Mouse (Mus musculus): ENCODE data around the gene Naa80.

DNA sequence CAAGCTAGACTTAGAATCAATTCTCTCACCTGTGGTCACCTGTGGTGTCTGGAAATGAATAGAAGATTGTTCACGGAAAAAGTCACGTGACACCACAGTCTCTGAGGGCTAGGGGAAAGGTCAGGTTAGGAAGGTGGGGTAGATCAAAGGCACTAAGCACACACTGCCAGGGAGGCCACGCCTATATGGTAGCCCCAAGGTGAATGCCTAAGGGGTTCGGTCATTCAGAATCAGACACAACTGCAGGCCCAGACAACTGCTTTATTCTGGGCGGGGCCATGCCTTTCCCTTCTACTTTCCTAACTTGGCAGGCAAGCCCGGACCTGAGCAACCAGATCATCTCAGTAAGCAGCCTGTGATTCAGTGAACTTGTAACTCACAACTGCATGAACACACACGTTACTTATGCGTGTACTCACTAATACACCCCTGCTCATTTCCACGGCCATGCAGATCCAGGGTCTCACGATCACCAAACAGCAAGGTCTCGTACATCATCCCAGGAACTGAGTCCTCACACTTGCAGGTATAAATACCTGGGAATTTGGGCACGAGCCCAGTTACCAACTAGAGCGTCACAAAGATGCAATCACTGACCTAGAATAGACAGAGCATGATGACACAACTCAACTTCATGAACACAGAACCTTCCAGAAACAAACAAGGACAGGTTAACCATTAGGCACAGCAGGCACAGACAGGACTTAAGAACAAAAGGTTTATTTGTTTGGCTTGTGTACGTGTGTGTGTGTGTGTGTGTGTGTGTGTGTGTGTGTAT is 2.9 kb upstream of the Naa80 start:
- TF ChIP-seq GATA1 (IDR thresholded peaks at IDR 0.05; ENCODE audit: borderline replicate concordance, low read length) = no peak
- no peak for TF ChIP-seq FLI1 (IDR thresholded peaks at IDR 0.05; ENCODE audit: low read length)

All from megakaryocyte, embryonic 14.5 days (primary cell).